Mouse (Mus musculus): ENCODE measurements around the gene Chit1. TPM values are rescaled to one million over a fixed set of nuclear protein-coding genes. Genes with fewer than 3 reads are reported as not detected.
A peak's percentile ranks its signal among the peaks of the same experiment; 100 is the strongest.

Gene Chit1
- total and polyA plus RNA-seq, 2 experiments from 2014 or later: 0.19 to 0.41 TPM

- Histone ChIP-seq H3K9me3 (ENCODE audit: low read length) (no peaks in the 10 kb centered on the region), H3K4me3 (ENCODE audit: low read depth, low read length) (no peak overlapping the region), H3K36me3 (ENCODE audit: insufficient read depth) (no peaks in the 10 kb centered on the region), H3K9ac (no peak overlapping the region), H3K4me1 (ENCODE audit: insufficient read depth) (peaks cover 16% of the 10 kb centered on the region), H3K27me3 (ENCODE audit: insufficient read depth, low read length) (no peaks in the 10 kb centered on the region), H3K27ac (ENCODE audit: low read depth, low read length) (no peak overlapping the region), H3K4me2 (ENCODE audit: low read depth) (no peak overlapping the region)
- WGBS: 64% methylated on average over 4 of the region's 4 CpGs
- ATAC-seq: no peak
- no peak for DNase-seq
- no peak for TF ChIP-seq CTCF (IDR thresholded peaks at IDR 0.05; ENCODE audit: low read depth)
Observed at GRCm38 (mm10) chr1:134065241-134065809, 45.7 kb upstream of the Chit1 start.

- no peaks in the 10 kb centered on the region for H3K9me3 ChIP-seq (ENCODE audit: low read length)
- peaks cover 7% of the 10 kb centered on the region for H3K4me1 ChIP-seq (ENCODE audit: insufficient read depth)
- TF ChIP-seq CTCF (IDR thresholded peaks at IDR 0.05; ENCODE audit: low read depth): no peak
- no peak overlapping the region for H3K4me3 ChIP-seq (ENCODE audit: low read depth, low read length)
- WGBS: 52% methylated on average over 3 of the region's 3 CpGs
- DNase-seq: no peak
- H3K27me3 ChIP-seq (ENCODE audit: insufficient read depth, low read length): no peaks in the 10 kb centered on the region
- no peaks in the 10 kb centered on the region for H3K36me3 ChIP-seq (ENCODE audit: insufficient read depth)
- no peak overlapping the region for H3K9ac ChIP-seq
- no peak overlapping the region for H3K27ac ChIP-seq (ENCODE audit: low read depth, low read length)
- no peak for ATAC-seq
- H3K4me2 ChIP-seq (ENCODE audit: low read depth): no peak overlapping the region
Observed at GRCm38 (mm10) chr1:134066554-134066953, 44.5 kb upstream of the Chit1 start.

GRCm38 (mm10) chr1:134067143-134067619 lies 43.9 kb upstream of the Chit1 start:
- Histone ChIP-seq H3K4me1 (ENCODE audit: insufficient read depth) (peaks cover 6% of the 10 kb centered on the region; the same call in 1 of the 2 replicates), H3K27me3 (ENCODE audit: insufficient read depth, low read length) (no peaks in the 10 kb centered on the region), H3K4me2 (ENCODE audit: low read depth) (no peak overlapping the region), H3K9me3 (ENCODE audit: low read length) (no peaks in the 10 kb centered on the region), H3K27ac (ENCODE audit: low read depth, low read length) (no peak overlapping the region), H3K9ac (no peak overlapping the region), H3K4me3 (ENCODE audit: low read depth, low read length) (no peak overlapping the region), H3K36me3 (ENCODE audit: insufficient read depth) (no peaks in the 10 kb centered on the region)
- WGBS: 10% methylated on average over 8 of the region's 8 CpGs
- ATAC-seq (peak; percentile 15; the same call in 1 of the 2 replicates), DNase-seq (peak; percentile 20)
- TF ChIP-seq CTCF (IDR thresholded peaks at IDR 0.05; ENCODE audit: low read depth): no peak

GRCm38 (mm10) chr1:134070099-134070669 lies 40.9 kb upstream of the Chit1 start:
- no peak for TF ChIP-seq CTCF (IDR thresholded peaks at IDR 0.05; ENCODE audit: low read depth)
- Histone ChIP-seq H3K9me3 (ENCODE audit: low read length) (no peaks in the 10 kb centered on the region), H3K27me3 (ENCODE audit: insufficient read depth, low read length) (no peaks in the 10 kb centered on the region), H3K4me1 (ENCODE audit: insufficient read depth) (no peaks in the 10 kb centered on the region), H3K4me3 (ENCODE audit: low read depth, low read length) (no peak overlapping the region), H3K4me2 (ENCODE audit: low read depth) (no peak overlapping the region), H3K27ac (ENCODE audit: low read depth, low read length) (no peak overlapping the region), H3K9ac (no peak overlapping the region), H3K36me3 (ENCODE audit: insufficient read depth) (no peaks in the 10 kb centered on the region)
- DNase-seq (no peak), ATAC-seq (no peak)
- WGBS: 42% methylated on average over 8 of the region's 8 CpGs

DNA sequence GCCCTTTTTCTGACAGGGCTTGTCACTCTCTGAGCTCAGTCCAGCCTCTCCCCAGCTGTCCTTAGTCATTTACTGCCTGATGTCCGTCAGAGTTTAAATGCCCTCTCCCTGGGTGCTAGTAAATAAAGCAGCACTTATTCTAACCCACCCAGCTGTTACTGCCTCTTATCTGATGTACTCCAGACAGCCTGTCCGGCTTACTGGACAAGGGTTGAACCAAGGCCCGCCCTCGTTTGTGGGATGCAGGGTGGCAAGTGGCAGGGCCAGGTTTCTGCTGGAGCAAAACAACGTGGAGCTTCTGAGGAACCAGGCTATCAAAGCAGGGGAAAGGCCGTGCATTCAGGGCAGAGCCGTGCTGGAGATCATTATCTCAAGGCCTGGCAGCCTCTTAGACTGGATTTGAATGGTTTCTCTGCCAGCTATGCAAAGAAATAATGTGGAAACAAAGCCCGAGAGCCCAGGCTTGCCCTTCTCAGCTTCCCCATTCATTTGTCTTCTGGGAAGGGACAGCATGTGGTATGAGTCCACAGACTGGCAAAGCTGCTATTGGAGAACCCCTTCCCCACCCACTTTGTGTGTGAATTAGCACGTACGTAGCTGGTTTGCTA lies 39.5 kb upstream of the Chit1 start:
- no peak for DNase-seq
- Histone ChIP-seq H3K9ac (no peak overlapping the region), H3K27me3 (ENCODE audit: insufficient read depth, low read length) (no peaks in the 10 kb centered on the region), H3K9me3 (ENCODE audit: low read length) (no peaks in the 10 kb centered on the region), H3K4me2 (ENCODE audit: low read depth) (no peak overlapping the region), H3K4me3 (ENCODE audit: low read depth, low read length) (no peak overlapping the region), H3K4me1 (ENCODE audit: insufficient read depth) (no peaks in the 10 kb centered on the region), H3K27ac (ENCODE audit: low read depth, low read length) (0 out of 2 replicates have a peak overlapping the region, but pooled peaks have one; percentile 23), H3K36me3 (ENCODE audit: insufficient read depth) (no peaks in the 10 kb centered on the region)
- 18% methylated on average over 10 of the region's 10 CpGs for WGBS
- peak; percentile 46 for ATAC-seq
- TF ChIP-seq CTCF (IDR thresholded peaks at IDR 0.05; ENCODE audit: low read depth): no peak

DNA sequence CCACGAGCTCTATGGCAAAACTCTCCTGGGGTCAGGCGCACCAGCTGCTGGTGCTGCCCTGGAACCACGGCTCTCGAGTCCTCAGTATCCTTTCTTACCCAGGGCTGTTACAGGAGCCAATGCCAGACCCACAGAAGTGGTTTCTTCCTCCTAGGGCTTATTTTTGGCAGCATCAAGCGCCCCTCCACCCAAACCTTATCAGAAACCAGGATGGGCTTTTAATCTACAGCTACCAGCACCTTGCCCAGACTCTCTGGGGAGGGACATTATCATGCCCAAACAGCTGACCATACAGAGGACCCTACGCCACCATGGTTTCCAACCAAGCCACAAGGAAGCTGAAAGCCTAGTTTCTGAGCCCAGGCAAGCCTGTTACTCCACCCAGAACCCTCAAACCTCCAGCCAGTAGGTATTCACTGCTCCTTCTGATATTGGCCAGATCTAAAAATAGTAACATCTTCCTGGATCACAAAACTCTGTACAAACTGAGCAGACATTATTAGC lies 37.9 kb upstream of the Chit1 start:
- no peak overlapping the region for H3K4me2 ChIP-seq (ENCODE audit: low read depth)
- no peak overlapping the region for H3K4me3 ChIP-seq (ENCODE audit: low read depth, low read length)
- 79% methylated on average over 6 of the region's 6 CpGs for WGBS
- no peaks in the 10 kb centered on the region for H3K27me3 ChIP-seq (ENCODE audit: insufficient read depth, low read length)
- ATAC-seq: no peak
- H3K36me3 ChIP-seq (ENCODE audit: insufficient read depth): no peaks in the 10 kb centered on the region
- H3K9me3 ChIP-seq (ENCODE audit: low read length): no peaks in the 10 kb centered on the region
- no peak for DNase-seq
- TF ChIP-seq CTCF (IDR thresholded peaks at IDR 0.05; ENCODE audit: low read depth): no peak
- no peak overlapping the region for H3K27ac ChIP-seq (ENCODE audit: low read depth, low read length)
- 0 out of 2 replicates have a peak, but pooled peaks cover 3% of the 10 kb centered on the region for H3K4me1 ChIP-seq (ENCODE audit: insufficient read depth)
- no peak overlapping the region for H3K9ac ChIP-seq

- no peaks in the 10 kb centered on the region for H3K36me3 ChIP-seq (ENCODE audit: insufficient read depth)
- no peak overlapping the region for H3K4me3 ChIP-seq (ENCODE audit: low read depth, low read length)
- no peak for TF ChIP-seq CTCF (IDR thresholded peaks at IDR 0.05; ENCODE audit: low read depth)
- 0 out of 2 replicates have a peak, but pooled peaks cover 3% of the 10 kb centered on the region for H3K4me1 ChIP-seq (ENCODE audit: insufficient read depth)
- H3K27me3 ChIP-seq (ENCODE audit: insufficient read depth, low read length): no peaks in the 10 kb centered on the region
- 88% methylated on average over 1 of the region's 1 CpGs for WGBS
- DNase-seq (no peak), ATAC-seq (no peak)
- no peak overlapping the region for H3K27ac ChIP-seq (ENCODE audit: low read depth, low read length)
- no peak overlapping the region for H3K4me2 ChIP-seq (ENCODE audit: low read depth)
- H3K9ac ChIP-seq: no peak overlapping the region
- no peaks in the 10 kb centered on the region for H3K9me3 ChIP-seq (ENCODE audit: low read length)
Observed at GRCm38 (mm10) chr1:134073658-134074057, 37.4 kb upstream of the Chit1 start.
